Mouse (Mus musculus) forebrain, embryonic 13.5 days (tissue): Measurements from ENCODE around the gene Efna5. TPM values are rescaled to one million over a fixed set of nuclear protein-coding genes. Genes with fewer than 3 reads are reported as not detected.

Source experiments
- ATAC-seq: fragments of 200-750 bp; cut with Nextera tagmentation; 2 replicates; pipeline ENCODE4 v1.8.0; 2017
- H3K27ac ChIP-seq: fragments of 300-500 bp; sonication (generic); 2 replicates; pipeline ENCODE4 v1.5.1; 2015; ENCODE audit warnings: inconsistent platforms, mild to moderate bottlenecking, moderate library complexity
- H3K27me3 ChIP-seq: fragments of 300-500 bp; sonication (generic); 2 replicates; pipeline ENCODE4 v1.6.1; 2015; ENCODE audit warnings: mild to moderate bottlenecking, inconsistent platforms
- H3K36me3 ChIP-seq: fragments of 300-500 bp; sonication (generic); 2 replicates; pipeline ENCODE4 v1.6.1; 2015; ENCODE audit warnings: mild to moderate bottlenecking, inconsistent platforms; ENCODE audit not compliant: poor library complexity, severe bottlenecking
- H3K4me1 ChIP-seq: fragments of 300-500 bp; sonication (generic); 2 replicates; pipeline ENCODE4 v1.6.1; 2015; ENCODE audit warnings: inconsistent platforms
- H3K4me2 ChIP-seq: fragments of 300-500 bp; sonication (generic); 2 replicates; pipeline ENCODE4 v1.6.1; 2015; ENCODE audit warnings: inconsistent platforms, mild to moderate bottlenecking, moderate library complexity
- H3K4me3 ChIP-seq: fragments of 300-500 bp; sonication (generic); 2 replicates; pipeline ENCODE4 v1.5.1; 2015; ENCODE audit warnings: mild to moderate bottlenecking, inconsistent platforms
- H3K9ac ChIP-seq: fragments of 300-500 bp; sonication (generic); 2 replicates; pipeline ENCODE4 v1.6.1; 2015; ENCODE audit warnings: mild to moderate bottlenecking, inconsistent platforms
- H3K9me3 ChIP-seq: fragments of 300-500 bp; sonication (generic); replicated peaks from 2 replicates; pipeline ENCODE4 v1.6.1; 2016; ENCODE audit warnings: inconsistent platforms
- WGBS: fragments of 180-500 bp; shearing (Covaris S2); methylation state at CpG from one replicate; pipeline ENCODE4 v1.1.7; 2015; 5-methylcytosine and 5-hydroxymethylcytosine counted together
- polyA plus RNA-seq: library from polyadenylated mRNA; unstranded; fragments of >200 nt; fragmentation: Nextera tagmentation; extraction: Ambion mirVana; gene quantifications from 2 replicates; pipeline ENCODE4 v1.2.1, GENCODE M21; 2015

Efna5 gene
- polyA plus RNA-seq, 1 experiment from 2014 or later, result 27.2 TPM

DNA sequence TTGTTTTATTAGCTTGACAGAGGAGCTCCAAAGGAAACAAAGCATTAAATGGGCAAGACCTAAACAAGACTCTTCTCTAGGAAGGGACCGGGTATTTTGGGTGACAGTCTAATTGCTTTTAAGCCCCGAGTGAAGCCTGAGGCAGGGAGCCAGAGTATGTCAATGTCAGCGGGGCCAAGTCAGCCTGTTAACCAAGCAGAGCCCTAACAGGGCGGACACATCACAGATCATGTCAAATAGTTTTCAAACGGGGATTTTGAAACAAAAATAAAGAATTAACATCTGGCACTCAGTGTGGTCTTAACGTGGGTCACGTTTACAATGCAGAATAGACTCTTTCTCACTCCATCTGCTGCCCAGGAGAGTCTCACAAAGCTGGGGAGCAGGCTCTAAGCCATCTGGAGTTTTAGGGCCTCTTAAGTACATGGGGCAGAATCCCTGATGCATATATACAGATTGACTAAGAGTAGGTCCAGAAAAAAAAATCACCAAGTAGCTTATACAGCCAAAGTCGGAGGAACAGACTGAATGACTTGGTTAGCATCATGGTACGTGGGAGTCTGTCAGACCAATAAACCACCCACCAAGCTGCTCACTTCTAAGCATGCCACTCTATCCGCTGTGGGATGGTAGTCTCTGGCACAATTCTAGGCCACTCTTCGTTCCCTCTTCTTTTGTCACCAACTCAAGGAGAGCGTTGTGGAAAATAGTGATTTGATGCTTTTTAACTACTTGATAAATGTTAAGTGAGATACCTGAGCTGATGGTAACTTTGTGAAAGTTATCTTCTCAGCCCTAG is 223.1 kb downstream of the Efna5 start:
- Histone ChIP-seq H3K9me3 (no peaks in the 10 kb centered on the region), H3K9ac (no peak overlapping the region), H3K4me2 (no peak overlapping the region), H3K27ac (no peak overlapping the region), H3K4me1 (peaks cover 49% of the 10 kb centered on the region), H3K27me3 (no peaks in the 10 kb centered on the region), H3K36me3 (no peaks in the 10 kb centered on the region), H3K4me3 (no peak overlapping the region)
- WGBS, result 30% methylated on average over 12 of the region's 12 CpGs
- peak; percentile 55 for ATAC-seq

DNA sequence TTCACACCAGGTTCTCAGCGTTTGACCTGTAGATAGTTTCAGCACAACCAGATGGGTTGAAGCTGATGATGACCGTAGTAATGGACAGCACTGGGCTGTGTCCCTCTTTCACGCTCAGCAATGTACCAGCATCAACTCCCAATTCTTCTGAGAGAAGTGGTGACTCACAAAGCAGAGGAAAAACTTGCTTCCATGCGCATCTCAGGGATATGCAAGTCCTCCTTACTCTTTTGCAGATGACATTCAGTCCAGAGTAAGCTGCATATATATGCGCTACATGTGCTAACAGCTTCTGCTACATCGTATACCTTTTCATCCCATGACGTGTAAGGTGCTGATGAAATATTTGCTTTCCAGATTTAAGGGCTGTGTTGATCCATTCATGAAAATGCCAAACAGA is 224.1 kb downstream of the Efna5 start:
- no peak overlapping the region for H3K9ac ChIP-seq
- no peaks in the 10 kb centered on the region for H3K27me3 ChIP-seq
- H3K4me1 ChIP-seq, result peaks cover 53% of the 10 kb centered on the region
- no peak for ATAC-seq
- no peak overlapping the region for H3K27ac ChIP-seq
- H3K9me3 ChIP-seq, result no peaks in the 10 kb centered on the region
- 88% methylated on average over 7 of the region's 7 CpGs for WGBS
- H3K4me2 ChIP-seq, result no peak overlapping the region
- no peak overlapping the region for H3K4me3 ChIP-seq
- H3K36me3 ChIP-seq, result no peaks in the 10 kb centered on the region

DNA sequence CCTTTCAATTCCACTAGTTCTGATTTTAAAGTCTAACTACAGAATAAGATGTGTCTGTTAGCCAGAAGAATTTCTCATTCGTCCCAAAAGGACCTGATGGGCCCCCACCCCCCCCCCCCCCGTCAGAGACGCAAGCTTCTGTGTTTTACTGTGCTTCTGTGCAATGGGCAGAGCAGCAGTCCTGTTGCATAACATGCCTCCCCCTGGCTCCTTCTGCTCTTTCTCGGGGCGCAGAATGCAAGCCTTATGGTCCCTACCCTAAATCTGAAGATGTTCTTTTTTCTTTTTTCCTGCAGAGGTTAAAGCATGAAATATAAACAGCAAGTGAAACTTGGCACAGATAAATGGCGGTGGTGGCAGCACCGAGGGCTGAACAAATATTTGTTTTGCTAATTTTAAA is 224.5 kb downstream of the Efna5 start:
- Histone ChIP-seq H3K4me2 (no peak overlapping the region), H3K4me1 (peaks cover 53% of the 10 kb centered on the region), H3K9me3 (no peaks in the 10 kb centered on the region), H3K27ac (no peak overlapping the region), H3K9ac (no peak overlapping the region), H3K4me3 (no peak overlapping the region), H3K27me3 (no peaks in the 10 kb centered on the region), H3K36me3 (no peaks in the 10 kb centered on the region)
- 82% methylated on average over 7 of the region's 7 CpGs for WGBS
- ATAC-seq, result no peak

DNA sequence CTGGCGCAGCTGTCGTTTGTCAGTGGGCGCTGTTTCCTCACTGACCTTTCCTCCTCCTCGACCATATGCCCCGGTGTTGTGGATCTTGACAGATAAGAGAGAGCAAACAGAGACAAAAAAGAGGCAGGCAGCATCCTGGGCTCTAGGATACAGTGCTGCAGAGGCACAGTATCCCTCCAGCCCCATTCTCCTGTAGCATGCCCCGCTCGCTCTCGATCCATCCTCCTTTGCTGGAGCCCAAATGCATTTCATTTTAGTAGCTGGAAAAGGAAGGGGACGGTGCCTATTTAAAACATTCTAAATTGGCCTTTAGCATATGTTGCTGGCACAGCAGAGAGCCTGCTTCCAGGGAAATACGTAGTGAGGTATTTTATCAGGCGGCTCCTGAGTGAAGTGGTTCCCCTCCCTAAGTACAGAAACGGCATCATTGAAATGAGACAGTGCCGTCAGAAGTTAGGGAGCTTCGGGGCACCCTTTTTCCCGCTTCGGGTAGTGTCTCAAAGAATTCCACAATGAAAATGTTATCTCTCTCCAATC is 225.2 kb downstream of the Efna5 start:
- H3K4me1 ChIP-seq, result peaks cover 51% of the 10 kb centered on the region
- H3K9me3 ChIP-seq, result no peaks in the 10 kb centered on the region
- H3K27ac ChIP-seq, result no peak overlapping the region
- H3K9ac ChIP-seq, result no peak overlapping the region
- no peaks in the 10 kb centered on the region for H3K27me3 ChIP-seq
- WGBS, result 74% methylated on average over 16 of the region's 16 CpGs
- no peaks in the 10 kb centered on the region for H3K36me3 ChIP-seq
- no peak overlapping the region for H3K4me3 ChIP-seq
- ATAC-seq, result no peak
- no peak overlapping the region for H3K4me2 ChIP-seq

DNA sequence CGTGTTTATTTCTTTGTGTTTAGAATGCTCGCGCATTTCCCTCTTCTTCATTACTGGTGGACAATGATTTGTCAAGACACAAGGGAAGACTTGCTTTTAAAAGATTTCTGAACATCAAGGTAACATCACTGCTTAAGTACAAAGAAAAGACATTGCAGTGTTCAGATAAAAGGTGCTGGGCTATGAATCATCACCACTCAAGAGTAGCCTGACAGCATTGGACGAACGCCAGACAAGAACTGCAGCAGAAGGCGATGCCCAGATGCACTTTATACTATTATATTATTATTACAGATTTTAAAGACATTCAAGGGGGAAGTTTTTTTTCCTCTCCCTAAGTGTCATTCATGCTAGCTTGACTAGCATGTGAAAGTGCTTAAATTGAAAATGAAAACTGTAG is 228.7 kb downstream of the Efna5 start:
- ATAC-seq, result no peak
- Histone ChIP-seq H3K4me2 (no peak overlapping the region), H3K9me3 (no peaks in the 10 kb centered on the region), H3K4me3 (no peak overlapping the region), H3K27ac (no peak overlapping the region), H3K36me3 (no peaks in the 10 kb centered on the region), H3K9ac (no peak overlapping the region), H3K4me1 (peaks cover 22% of the 10 kb centered on the region), H3K27me3 (no peaks in the 10 kb centered on the region)
- 73% methylated on average over 6 of the region's 6 CpGs for WGBS

DNA sequence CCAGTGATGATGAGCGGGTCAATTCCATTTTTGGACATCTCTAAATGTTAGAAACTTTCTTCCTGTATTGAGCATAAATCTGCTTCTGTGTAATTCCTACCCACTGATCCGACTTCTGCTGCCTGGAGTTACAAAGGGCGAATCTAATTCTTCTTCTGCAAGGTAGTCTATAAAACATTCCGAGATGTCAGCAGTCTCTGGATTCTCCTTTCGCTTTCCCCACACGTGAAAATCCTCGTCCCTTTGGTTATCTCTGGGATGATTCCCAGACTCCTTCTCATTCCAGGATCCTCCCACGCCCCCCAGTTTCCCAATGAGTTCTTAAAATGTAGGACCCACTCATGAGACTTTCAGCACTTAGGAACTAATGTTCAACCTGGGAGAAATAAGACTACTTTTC is 229.4 kb downstream of the Efna5 start:
- no peaks in the 10 kb centered on the region for H3K9me3 ChIP-seq
- peaks cover 14% of the 10 kb centered on the region for H3K4me1 ChIP-seq
- no peaks in the 10 kb centered on the region for H3K27me3 ChIP-seq
- no peak overlapping the region for H3K4me3 ChIP-seq
- no peak for ATAC-seq
- 92% methylated on average over 8 of the region's 8 CpGs for WGBS
- H3K27ac ChIP-seq, result no peak overlapping the region
- H3K4me2 ChIP-seq, result no peak overlapping the region
- H3K36me3 ChIP-seq, result no peaks in the 10 kb centered on the region
- no peak overlapping the region for H3K9ac ChIP-seq

DNA sequence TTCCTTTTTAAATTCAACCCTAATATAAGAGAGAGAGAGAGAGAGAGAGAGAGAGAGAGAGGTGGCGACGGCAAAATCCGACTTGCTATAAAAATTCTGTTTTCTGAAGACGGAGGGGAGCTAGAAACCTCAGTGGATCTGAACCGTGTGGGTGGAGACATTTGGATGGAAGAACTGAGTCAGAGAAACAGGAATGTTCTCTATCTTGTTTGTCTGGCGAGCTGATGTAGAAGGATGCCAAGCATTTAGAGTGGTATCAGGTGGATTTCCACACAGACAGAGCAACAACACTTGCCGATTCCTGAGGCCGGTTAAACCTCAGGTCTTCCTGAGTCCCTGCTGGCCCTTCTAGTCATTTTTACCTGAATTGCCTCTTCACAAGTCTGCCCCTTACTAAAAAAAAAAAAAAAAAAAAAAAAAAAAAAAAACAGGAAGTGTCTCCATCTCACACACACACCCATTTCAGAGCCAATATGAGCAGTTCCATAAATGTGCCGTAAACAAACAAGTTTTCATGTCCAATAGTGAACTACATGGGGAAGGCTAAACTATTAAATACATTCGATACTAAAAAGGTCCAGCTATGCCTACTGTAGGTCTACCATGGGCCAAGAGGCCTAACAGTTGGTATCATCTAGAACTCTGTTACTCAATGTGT is 231.7 kb downstream of the Efna5 start:
- no peak overlapping the region for H3K9ac ChIP-seq
- no peak overlapping the region for H3K4me3 ChIP-seq
- H3K4me2 ChIP-seq, result no peak overlapping the region
- peaks cover 4% of the 10 kb centered on the region; the same call in 1 of the 2 replicates for H3K4me1 ChIP-seq
- ATAC-seq, result no peak
- no peak overlapping the region for H3K27ac ChIP-seq
- no peaks in the 10 kb centered on the region for H3K36me3 ChIP-seq
- no peaks in the 10 kb centered on the region for H3K27me3 ChIP-seq
- no peaks in the 10 kb centered on the region for H3K9me3 ChIP-seq
- 94% methylated on average over 10 of the region's 10 CpGs for WGBS

DNA sequence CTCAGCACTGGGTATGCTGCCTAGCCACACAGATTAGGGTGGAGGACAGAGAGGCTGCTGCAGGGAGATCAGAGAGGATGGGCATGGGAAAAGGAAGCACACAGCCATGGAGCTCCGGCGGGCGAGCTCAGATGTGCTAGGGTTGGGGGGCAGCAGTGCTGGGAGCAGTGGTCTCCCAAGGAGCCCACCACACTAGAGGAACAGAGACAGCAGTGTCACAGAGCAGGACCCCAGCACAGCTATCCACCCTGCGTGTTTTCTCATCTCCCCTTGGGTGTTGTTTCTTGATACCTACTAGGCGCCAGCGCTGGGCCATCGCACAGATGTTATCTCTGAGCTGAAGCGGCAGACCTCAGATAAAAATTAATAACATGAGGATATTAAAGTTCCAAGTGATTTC is 234.3 kb downstream of the Efna5 start:
- ATAC-seq, result no peak
- Histone ChIP-seq H3K4me2 (no peak overlapping the region), H3K36me3 (no peaks in the 10 kb centered on the region), H3K27me3 (no peaks in the 10 kb centered on the region), H3K27ac (no peak overlapping the region), H3K9me3 (no peaks in the 10 kb centered on the region), H3K9ac (no peak overlapping the region), H3K4me1 (peaks cover 6% of the 10 kb centered on the region; the same call in 1 of the 2 replicates), H3K4me3 (no peak overlapping the region)
- WGBS, result 97% methylated on average over 8 of the region's 8 CpGs

DNA sequence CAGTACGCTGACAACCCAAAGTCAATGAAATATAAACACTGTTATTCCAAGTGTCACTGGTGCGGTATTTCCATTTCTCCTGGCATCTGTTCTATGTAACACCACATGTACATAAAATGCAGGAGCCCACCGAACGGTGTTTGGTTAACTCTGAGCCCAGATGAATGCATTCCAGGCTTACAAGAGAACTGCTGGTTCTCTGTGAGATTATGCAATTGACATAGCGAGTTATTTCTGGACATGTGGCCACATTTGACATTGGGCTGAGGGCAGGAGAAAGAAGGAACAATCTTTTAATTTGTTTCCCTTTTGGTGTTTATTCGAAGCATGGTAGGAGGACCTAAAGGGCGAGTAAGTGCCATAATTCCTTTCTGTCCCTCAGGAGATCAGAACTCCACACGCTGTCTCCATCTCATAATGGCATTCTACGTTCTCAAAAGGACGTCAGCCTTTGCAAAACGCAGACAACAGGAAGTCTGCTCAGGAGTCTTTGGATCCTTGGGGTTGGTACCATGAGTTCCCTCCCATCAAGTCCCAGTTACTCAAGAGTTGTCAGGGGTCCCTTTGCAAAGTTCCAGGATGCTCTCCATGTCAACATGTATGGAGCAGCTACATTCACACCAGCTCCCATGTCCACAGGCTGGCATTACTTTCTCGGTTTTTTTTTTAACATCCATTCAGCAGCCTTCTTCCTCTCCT is 238.5 kb downstream of the Efna5 start:
- H3K36me3 ChIP-seq, result no peaks in the 10 kb centered on the region
- ATAC-seq, result no peak
- no peak overlapping the region for H3K4me3 ChIP-seq
- WGBS, result 72% methylated on average over 12 of the region's 12 CpGs
- peaks cover 6% of the 10 kb centered on the region; the same call in 1 of the 2 replicates for H3K4me1 ChIP-seq
- H3K27me3 ChIP-seq, result no peaks in the 10 kb centered on the region
- no peak overlapping the region for H3K9ac ChIP-seq
- no peak overlapping the region for H3K4me2 ChIP-seq
- no peak overlapping the region for H3K27ac ChIP-seq
- no peaks in the 10 kb centered on the region for H3K9me3 ChIP-seq

DNA sequence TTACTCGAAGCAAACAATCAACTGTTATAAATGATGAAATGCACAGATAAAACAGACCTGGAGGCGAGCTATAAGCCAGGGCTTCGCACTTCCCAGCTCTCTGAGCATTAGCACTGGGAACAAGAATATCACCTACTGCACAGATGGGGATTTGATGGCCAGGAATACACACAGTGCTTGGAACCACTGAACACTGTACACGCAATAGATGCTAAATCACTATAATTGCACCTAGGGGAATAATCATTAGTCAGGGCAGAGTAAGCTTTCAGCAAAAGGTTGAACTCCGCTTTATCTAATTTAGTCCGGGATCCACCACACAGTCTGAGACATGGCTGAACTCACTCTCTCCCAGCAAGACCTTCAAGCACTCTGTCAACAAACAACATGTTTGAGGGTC is 240.5 kb downstream of the Efna5 start:
- H3K4me1 ChIP-seq, result peaks cover 6% of the 10 kb centered on the region; the same call in 1 of the 2 replicates
- WGBS, result 86% methylated on average over 6 of the region's 6 CpGs
- no peaks in the 10 kb centered on the region for H3K36me3 ChIP-seq
- H3K9me3 ChIP-seq, result no peaks in the 10 kb centered on the region
- ATAC-seq, result no peak
- no peaks in the 10 kb centered on the region for H3K27me3 ChIP-seq
- H3K9ac ChIP-seq, result no peak overlapping the region
- H3K4me3 ChIP-seq, result no peak overlapping the region
- H3K27ac ChIP-seq, result no peak overlapping the region
- no peak overlapping the region for H3K4me2 ChIP-seq

DNA sequence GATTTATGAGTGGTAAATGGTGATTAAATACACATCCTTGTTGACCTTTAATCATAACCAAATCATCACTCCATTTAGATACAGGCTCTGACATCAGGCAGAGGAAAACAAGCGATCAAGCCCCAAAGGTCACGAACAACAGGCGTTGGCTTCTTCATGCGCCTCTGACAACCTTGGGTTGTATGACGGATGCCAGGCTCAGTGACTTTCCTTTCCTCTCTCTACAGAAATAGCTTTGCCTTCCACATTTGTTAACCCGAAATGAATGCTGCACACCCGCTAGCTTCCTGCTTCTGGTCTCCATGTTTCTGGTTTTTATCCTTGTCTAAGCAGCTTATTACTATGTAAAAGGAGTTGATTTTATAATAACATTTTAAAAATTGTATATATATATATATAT is 244.2 kb downstream of the Efna5 start:
- no peak overlapping the region for H3K4me3 ChIP-seq
- no peaks in the 10 kb centered on the region for H3K4me1 ChIP-seq
- no peaks in the 10 kb centered on the region for H3K9me3 ChIP-seq
- H3K27me3 ChIP-seq, result no peaks in the 10 kb centered on the region
- ATAC-seq, result no peak
- WGBS, result 97% methylated on average over 7 of the region's 7 CpGs
- H3K27ac ChIP-seq, result no peak overlapping the region
- H3K9ac ChIP-seq, result no peak overlapping the region
- no peak overlapping the region for H3K4me2 ChIP-seq
- no peaks in the 10 kb centered on the region for H3K36me3 ChIP-seq

DNA sequence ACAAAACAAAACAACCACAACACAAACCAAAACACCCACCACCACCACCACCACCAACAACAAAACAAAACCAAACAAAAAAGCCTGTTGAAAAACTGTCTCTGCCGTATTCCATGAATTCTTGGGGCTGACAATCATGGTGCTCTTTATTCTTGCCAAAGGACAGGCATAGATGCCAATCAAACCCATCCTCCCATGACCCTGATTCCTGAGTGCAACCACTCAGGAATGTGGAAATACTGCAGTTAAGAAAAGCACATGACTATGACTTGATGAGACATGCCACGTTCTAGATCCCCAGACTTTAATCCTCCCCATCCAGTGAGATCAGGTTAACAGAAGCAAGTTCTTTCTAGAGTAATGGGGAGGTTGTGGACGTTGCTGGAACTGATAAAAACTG is 246.2 kb downstream of the Efna5 start:
- Histone ChIP-seq H3K36me3 (no peaks in the 10 kb centered on the region), H3K9ac (no peak overlapping the region), H3K4me3 (no peak overlapping the region), H3K27ac (no peak overlapping the region), H3K4me2 (no peak overlapping the region), H3K27me3 (no peaks in the 10 kb centered on the region), H3K9me3 (no peaks in the 10 kb centered on the region), H3K4me1 (no peaks in the 10 kb centered on the region)
- 59% methylated on average over 3 of the region's 3 CpGs for WGBS
- no peak for ATAC-seq
